Mouse (Mus musculus) ES-E14 (cell line): ENCODE measurements around the gene Ncan. TPM values are rescaled to one million over a fixed set of nuclear protein-coding genes. Genes with fewer than 3 reads are reported as not detected.

Experiments
- DNase-seq: peaks from one replicate; pipeline ENCODE4 v3.0.0-alpha.2; 2013; ENCODE audit warnings: low read depth, low spot score
- H3K27ac ChIP-seq: 2 replicates; pipeline ENCODE4 v1.5.1; 2012; ENCODE audit warnings: low read depth, mild to moderate bottlenecking, low read length, moderate library complexity, mixed read lengths; ENCODE audit not compliant: poor library complexity, insufficient read depth, severe bottlenecking
- H3K36me3 ChIP-seq: 2 replicates; pipeline ENCODE4 v1.6.1; 2012; ENCODE audit warnings: mild to moderate bottlenecking, low read length, moderate library complexity, mixed read lengths; ENCODE audit not compliant: control insufficient read depth, poor library complexity, insufficient read depth, severe bottlenecking
- H3K4me1 ChIP-seq, 2 experiments: fragments of 150-350 bp in 1 of 2; sonication (generic) in 1 of 2; 2 replicates each; pipeline ENCODE4 v1.6.1; 2012; ENCODE audit warnings: low read length in 2 of 2, mild to moderate bottlenecking in 1 of 2, mixed read lengths in 1 of 2; ENCODE audit not compliant: control insufficient read depth in 2 of 2, insufficient read depth in 2 of 2, poor library complexity in 1 of 2
- H3K4me3 ChIP-seq, 2 experiments: fragments of 150-350 bp in 1 of 2; sonication (generic) in 1 of 2; 2 replicates each; pipeline ENCODE4 v1.5.1; 2012; ENCODE audit warnings: low read length in 2 of 2, low read depth in 1 of 2, mild to moderate bottlenecking in 1 of 2, mixed read lengths in 1 of 2; ENCODE audit not compliant: insufficient read depth in 1 of 2, poor library complexity in 1 of 2, severe bottlenecking in 1 of 2
- H3K9ac ChIP-seq: 2 replicates; pipeline ENCODE4 v1.6.1; 2012; ENCODE audit warnings: low read depth, mild to moderate bottlenecking, low read length, mixed read lengths; ENCODE audit not compliant: poor library complexity, insufficient read depth, severe bottlenecking
- H3K9me3 ChIP-seq: fragments of 150-350 bp; sonication (generic); 2 replicates; pipeline ENCODE4 v1.6.1; 2012; ENCODE audit warnings: low read depth, mild to moderate bottlenecking, low read length; ENCODE audit not compliant: control insufficient read depth, insufficient read depth
- CHD2 ChIP-seq: IDR thresholded peaks from 2 replicates; pipeline ENCODE4 v1.6.1; 2014; ENCODE audit warnings: mild to moderate bottlenecking, low read depth, low read length, inconsistent platforms
- HCFC1 ChIP-seq: IDR thresholded peaks from 2 replicates; pipeline ENCODE4 v1.6.1; 2012; ENCODE audit warnings: low read length, inconsistent platforms, borderline replicate concordance; ENCODE audit not compliant: insufficient read depth
- MAFK ChIP-seq: IDR thresholded peaks from 2 replicates; pipeline ENCODE4 v1.6.1; 2014; ENCODE audit warnings: mild to moderate bottlenecking, low read depth, low read length, inconsistent platforms; ENCODE audit not compliant: insufficient read depth
- ZC3H11A ChIP-seq: IDR thresholded peaks from 2 replicates; pipeline ENCODE4 v1.6.1; 2012; ENCODE audit warnings: low read depth, mild to moderate bottlenecking, inconsistent platforms, low read length, borderline replicate concordance
- ZNF384 ChIP-seq: IDR thresholded peaks from 2 replicates; pipeline ENCODE4 v1.6.1; 2012; ENCODE audit warnings: low read depth, low read length, inconsistent platforms
- in situ Hi-C, 2 experiments: fragments of 600-800 bp; cut with MboI; formaldehyde crosslinking; loops; one replicate each; pipeline ENCODE4 v1.15.1; 2025; ENCODE audit warnings: low sequenced_read_pairs in 2 of 2, inconsistent platforms in 1 of 2; ENCODE audit not compliant: unreplicated experiment in 2 of 2
- total RNA-seq: library from RNA; depleted of rRNA; stranded (reverse); fragments of 300-350 nt; gene quantifications from 2 replicates; pipeline ENCODE4 v1.2.3, GENCODE M21; 2012

Gene Ncan
- total RNA-seq, 1 experiment: 4.3 TPM

GRCm38 (mm10) chr8:70137890-70138289 lies 17.2 kb upstream of the Ncan start:
- no peaks in the 10 kb centered on the region for H3K9me3 ChIP-seq
- DNase-seq: no peak
- H3K4me1 ChIP-seq: 0 out of 4 replicates have a peak, but pooled peaks cover 0 to 4% of the 10 kb centered on the region in 2 experiments
- H3K4me3 ChIP-seq: no peak overlapping the region
- H3K36me3 ChIP-seq: peaks cover 30% of the 10 kb centered on the region
- no peak overlapping the region for H3K9ac ChIP-seq
- no peak overlapping the region for H3K27ac ChIP-seq
- in situ Hi-C loops: no loop called here
- no peak for TF ChIP-seq HCFC1
- no peak for TF ChIP-seq ZNF384
- no peak for TF ChIP-seq MAFK
- TF ChIP-seq ZC3H11A: no peak
- TF ChIP-seq CHD2: no peak

GRCm38 (mm10) chr8:70136591-70136990 lies 15.9 kb upstream of the Ncan start:
- Histone ChIP-seq H3K36me3 (peaks cover 29% of the 10 kb centered on the region), H3K4me3 (no peak overlapping the region), H3K4me1 (0 out of 4 replicates have a peak, but pooled peaks cover 0 to 7% of the 10 kb centered on the region in 2 experiments), H3K9ac (no peak overlapping the region), H3K9me3 (no peaks in the 10 kb centered on the region), H3K27ac (no peak overlapping the region)
- DNase-seq: no peak
- no peak for TF ChIP-seq ZNF384
- no peak for TF ChIP-seq CHD2
- TF ChIP-seq HCFC1: no peak
- in situ Hi-C loops: no loop called here

GRCm38 (mm10) chr8:70134931-70135330 lies 14.3 kb upstream of the Ncan start:
- H3K36me3 ChIP-seq: peaks cover 29% of the 10 kb centered on the region
- DNase-seq: no peak
- no peak overlapping the region for H3K9ac ChIP-seq
- no peak overlapping the region for H3K27ac ChIP-seq
- H3K4me1 ChIP-seq: 0 out of 4 replicates have a peak, but pooled peaks cover 0 to 5% of the 10 kb centered on the region in 2 experiments
- no peak overlapping the region for H3K4me3 ChIP-seq
- no peak for TF ChIP-seq ZC3H11A
- no peak for TF ChIP-seq ZNF384
- in situ Hi-C loops: no loop called here
- H3K9me3 ChIP-seq: no peaks in the 10 kb centered on the region

- peaks cover 29% of the 10 kb centered on the region for H3K36me3 ChIP-seq
- in situ Hi-C loops: no loop called here
- no peak for TF ChIP-seq ZC3H11A
- TF ChIP-seq MAFK: no peak
- TF ChIP-seq CHD2: no peak
- no peak for TF ChIP-seq HCFC1
- TF ChIP-seq ZNF384: no peak
Observed at GRCm38 (mm10) chr8:70134086-70134485, 13.4 kb upstream of the Ncan start.

GRCm38 (mm10) chr8:70131166-70131883 lies 10.7 kb upstream of the Ncan start, which contains the start of gene Nr2c2ap:
TSS of gene Nr2c2ap (plus strand) at chr8:70131333.
- TF ChIP-seq HCFC1 (peak; percentile 41; the same call in 1 of the 2 replicates), MAFK (no peak)
- H3K36me3 ChIP-seq: peaks cover 24% of the 10 kb centered on the region
- peak within 1 kb of the TSS; percentile 90 for H3K9ac ChIP-seq
- H3K4me1 ChIP-seq: peaks cover 2 to 8% of the 10 kb centered on the region in 2 experiments; a peak in 2 of 4 replicates
- H3K9me3 ChIP-seq: no peaks in the 10 kb centered on the region
- DNase-seq: peak; percentile 86
- peak within 1 kb of the TSS; percentile 79 to 80 for H3K4me3 ChIP-seq
- H3K27ac ChIP-seq: peak within 1 kb of the TSS; percentile 84
- in situ Hi-C loops: no loop called here

More at GRCm38 (mm10) chr8:70134086-70134485, 13.4 kb upstream of the Ncan start:
- Histone ChIP-seq H3K9me3 (no peaks in the 10 kb centered on the region), H3K4me3 (no peak overlapping the region), H3K27ac (no peak overlapping the region), H3K9ac (no peak overlapping the region), H3K4me1 (peaks cover 2 to 10% of the 10 kb centered on the region in 2 experiments; a peak in 2 of 4 replicates)
- DNase-seq: no peak
